Mouse (Mus musculus): ENCODE data around the gene Gm5936.
A peak's percentile ranks its signal among the peaks of the same experiment; 100 is the strongest.
"Not testable (repeated sequence)": the region's sequence is repeated elsewhere in the genome, so short reads cannot be mapped to it uniquely, and the experiment has no call there.

Gene Gm5936

DNA sequence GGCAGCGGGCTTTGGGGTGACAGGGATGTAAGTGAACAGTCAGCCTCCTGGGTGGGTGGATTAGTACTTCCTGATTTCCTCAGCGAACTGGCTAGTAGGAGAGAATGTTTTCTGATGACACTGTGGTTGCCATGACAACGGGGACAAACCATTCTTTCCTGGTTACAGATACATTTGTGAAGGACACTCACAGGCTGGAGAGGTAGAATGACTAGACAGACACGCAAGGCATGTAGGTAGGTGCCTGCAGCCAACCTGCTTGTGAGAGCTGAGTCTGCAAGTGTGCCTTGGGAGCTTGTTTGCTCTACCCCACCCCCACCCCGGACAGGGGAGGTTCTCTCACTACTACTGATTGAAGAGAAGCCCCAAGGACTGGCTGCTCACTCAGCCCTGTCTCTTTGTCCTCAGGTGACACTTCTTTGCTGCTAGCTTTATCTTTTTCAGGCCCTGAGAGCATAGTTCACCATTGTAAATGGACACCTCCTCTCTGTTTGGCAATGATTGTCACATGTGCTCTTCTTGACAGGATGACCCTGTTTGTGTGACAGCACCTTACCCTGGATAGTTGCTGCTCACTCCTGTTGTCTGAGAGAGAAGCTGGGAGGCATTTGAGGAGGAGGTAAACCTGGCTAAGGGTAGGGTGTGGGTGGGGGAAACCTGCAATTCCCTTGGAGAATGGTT, at the start of gene Gm5936:
TSS of gene Gm5936 (plus strand) at position 355 of the 681 bp plus-strand sequence.
- DNase-seq = not testable (repeated sequence)

GRCm38 (mm10) chrX:74856104-74856503, 19.1 kb downstream of the Gm5936 start:
- not testable (repeated sequence) for DNase-seq

DNA sequence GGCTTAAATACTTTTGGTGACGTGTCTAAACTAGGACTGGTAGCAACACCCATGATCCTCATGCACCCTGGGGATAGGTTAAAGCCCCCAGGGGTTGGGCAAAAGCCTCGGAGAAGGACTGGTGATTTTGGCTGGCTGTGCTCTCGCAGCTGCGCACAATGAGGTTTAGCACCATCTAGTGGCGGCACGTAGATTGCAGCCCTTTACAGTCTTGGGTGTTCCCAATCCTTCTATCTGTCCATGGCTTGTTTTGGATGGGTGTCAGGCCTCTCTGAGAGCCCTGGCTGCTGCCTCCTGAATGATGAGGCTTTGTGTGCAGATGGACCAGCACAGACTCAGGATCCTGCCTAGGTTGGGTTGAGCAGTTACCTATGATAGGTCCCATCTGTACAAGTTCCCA, 43.1 kb downstream of the Gm5936 start:
- peak; percentile 10 for DNase-seq

Data from thymus, postnatal 14 days (tissue).